Mouse (Mus musculus) 3T3-L1 (cell line): ENCODE results near the gene Sipa1.

Source experiments
- DNase-seq: peaks from one replicate; pipeline ENCODE4 v3.0.0-alpha.2; 2015; ENCODE audit warnings: low read depth, low spot score

Gene Sipa1

DNA sequence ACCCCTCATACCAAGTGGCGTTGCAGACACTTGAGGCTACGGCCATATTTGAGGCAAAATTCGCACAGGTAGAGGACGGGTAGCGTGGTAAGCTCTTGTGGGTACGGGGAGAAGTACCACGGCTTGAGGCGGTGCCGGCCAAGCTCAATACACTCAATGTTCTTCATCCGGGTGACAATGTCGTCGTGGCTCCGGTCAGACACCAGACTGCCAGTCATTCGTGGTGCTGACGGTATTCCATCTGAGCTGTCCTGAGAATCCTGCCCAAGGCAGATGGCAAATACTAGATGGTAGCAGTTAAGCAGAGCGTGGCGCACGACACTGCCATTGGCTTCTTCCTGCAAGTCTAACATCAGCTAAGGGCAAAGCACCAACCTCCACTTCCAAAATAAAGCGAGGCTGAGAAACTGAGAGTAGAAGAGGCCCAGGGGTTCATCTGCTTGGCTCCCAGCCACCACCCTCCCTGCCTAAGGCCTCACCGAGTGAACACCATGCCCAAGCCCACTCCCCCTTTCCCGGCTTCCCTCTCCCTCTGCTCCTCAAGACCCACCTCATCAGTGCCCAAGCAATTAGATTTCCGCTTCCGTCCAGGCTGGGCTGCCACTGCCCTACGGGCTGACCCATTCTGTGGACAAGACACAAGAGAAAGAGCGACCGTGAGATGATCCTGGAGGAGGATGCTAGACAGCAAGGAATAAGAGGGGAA is 55.6 kb downstream of the Sipa1 start:
- no peak for DNase-seq

DNA sequence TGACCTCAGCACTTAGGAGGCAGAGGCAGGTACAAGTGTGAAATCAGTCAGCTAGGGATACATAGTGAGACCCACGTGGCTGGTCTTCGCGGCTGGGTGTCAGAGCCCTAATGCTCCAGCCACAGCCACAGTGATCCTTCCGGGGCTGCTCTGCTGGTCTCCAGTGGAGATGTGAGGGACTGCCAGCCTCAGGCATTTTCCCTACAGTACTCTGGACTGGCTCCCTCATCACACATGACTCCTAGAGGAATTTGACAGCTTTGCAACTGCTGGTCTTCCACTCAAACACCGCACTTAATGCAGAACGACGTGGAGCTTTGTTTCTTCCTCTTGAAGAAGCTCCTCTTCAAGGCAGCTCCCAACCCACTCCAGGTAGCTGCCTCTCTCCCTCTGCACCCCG is 57.3 kb downstream of the Sipa1 start:
- peak; percentile 51 for DNase-seq

DNA sequence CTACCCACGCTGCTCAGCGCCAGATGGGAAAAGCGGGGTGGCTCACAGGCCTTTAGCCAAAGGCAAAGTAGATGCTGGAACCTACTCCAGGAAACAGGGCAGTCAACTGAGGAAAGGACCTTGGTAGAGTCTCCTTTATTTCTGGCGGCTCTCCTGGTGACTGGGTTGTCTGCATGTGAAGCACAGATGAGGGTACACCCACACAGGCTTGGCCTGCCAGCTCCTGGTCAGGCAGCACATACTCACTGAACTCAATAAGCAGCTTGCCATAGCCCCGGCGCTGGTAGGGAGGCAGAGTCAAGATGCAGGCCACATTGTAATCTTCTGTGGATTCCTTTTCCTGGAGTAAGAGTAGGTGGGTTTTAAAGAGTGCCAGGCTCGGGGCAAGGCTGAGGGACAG is 58.4 kb downstream of the Sipa1 start:
- no peak for DNase-seq

DNA sequence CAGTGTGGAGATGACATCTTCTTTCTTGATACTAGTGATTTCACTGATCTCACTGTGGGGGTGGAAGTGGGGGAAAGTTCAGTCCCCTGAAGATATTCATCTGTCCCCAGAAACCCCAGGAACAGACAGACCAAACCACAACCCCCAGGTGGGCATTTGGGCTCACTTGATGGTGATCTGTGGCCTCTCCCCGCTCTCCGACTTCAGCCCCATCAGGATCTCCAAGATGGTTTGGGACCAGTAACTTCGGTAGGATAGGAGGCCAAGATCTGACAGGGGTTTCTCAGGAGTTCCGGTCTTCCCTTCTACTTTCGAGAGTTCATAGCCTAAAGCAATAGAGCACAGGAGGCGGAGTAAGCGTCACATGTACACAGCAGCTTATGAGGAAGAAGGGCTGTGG is 59.8 kb downstream of the Sipa1 start:
- no peak for DNase-seq

DNA sequence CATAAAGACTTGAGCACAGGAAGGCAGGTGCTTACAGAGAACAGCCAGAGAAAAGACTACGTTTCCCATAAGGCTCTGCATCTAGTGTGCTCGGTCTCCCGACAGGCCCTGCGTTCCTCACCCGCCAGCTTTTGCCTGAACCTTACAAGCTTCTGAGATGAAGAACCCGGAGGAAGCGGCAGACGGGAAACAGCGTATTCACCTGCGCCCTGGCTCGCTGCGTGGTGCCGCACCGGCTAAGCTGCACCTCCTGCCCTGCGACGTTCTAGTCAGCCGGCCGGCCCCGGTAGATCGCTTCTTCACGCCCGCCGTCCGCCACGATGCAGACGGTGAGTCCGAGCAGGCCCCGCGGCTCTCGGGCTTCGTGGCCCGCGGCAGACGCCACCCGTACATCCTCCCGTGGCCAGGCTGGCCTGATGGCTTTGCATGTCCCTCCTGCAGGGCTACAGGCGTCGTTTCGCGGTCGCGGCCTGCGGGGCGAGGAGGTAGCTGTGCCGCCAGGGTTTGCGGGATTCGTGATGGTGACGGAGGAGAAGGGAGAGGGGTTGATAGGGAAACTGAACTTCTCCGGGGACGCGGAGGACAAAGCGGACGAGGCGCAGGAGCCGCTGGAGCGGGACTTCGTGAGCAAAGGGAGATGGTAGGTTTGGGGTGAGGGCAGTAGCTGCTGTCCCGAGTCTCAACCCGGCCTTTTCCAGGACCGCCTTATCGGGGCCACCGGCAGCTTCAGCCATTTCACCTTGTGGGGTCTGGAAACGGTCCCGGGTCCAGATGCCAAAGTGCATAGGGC is 61.6 kb downstream of the Sipa1 start, which contains the start of gene Rnaseh2c:
Gene Rnaseh2c, plus strand, starts transcription at position 122 of the 790 bp plus-strand sequence.
- peak; percentile 88 for DNase-seq
